Mouse (Mus musculus) heart, embryonic 13.5 days (tissue): ENCODE measurements at regions not wholly inside any gene's neighbourhood (a gene's known extent, or its start where the extent isn't known, plus 50 kb on each side); places are given as distances from the start of the nearest gene placed in this dataset.

Experiments
- ATAC-seq: fragments of 200-750 bp; cut with Nextera tagmentation; 2 replicates; pipeline ENCODE4 v1.8.0; 2017; ENCODE audit warnings: moderate TSS enrichment; ENCODE audit not compliant: insufficient number of reproducible peaks, low FRiP score, low TSS enrichment; ENCODE audit errors: extremely low read depth
- H3K27ac ChIP-seq: fragments of 300-500 bp; sonication (generic); replicated peaks from 2 replicates; pipeline ENCODE4 v1.5.1; 2015; ENCODE audit warnings: moderate library complexity, mild to moderate bottlenecking, inconsistent platforms
- H3K27me3 ChIP-seq: fragments of 300-500 bp; sonication (generic); replicated peaks from 2 replicates; pipeline ENCODE4 v1.6.1; 2015; ENCODE audit warnings: mild to moderate bottlenecking, inconsistent platforms
- H3K36me3 ChIP-seq: fragments of 300-500 bp; sonication (generic); 2 replicates; pipeline ENCODE4 v1.6.1; 2015; ENCODE audit warnings: mild to moderate bottlenecking, inconsistent platforms
- H3K4me1 ChIP-seq: fragments of 300-500 bp; sonication (generic); 2 replicates; pipeline ENCODE4 v1.6.1; 2015; ENCODE audit warnings: inconsistent platforms
- H3K4me2 ChIP-seq: fragments of 300-500 bp; sonication (generic); 2 replicates; pipeline ENCODE4 v1.6.1; 2015; ENCODE audit warnings: inconsistent platforms, mild to moderate bottlenecking, moderate library complexity
- H3K4me3 ChIP-seq: fragments of 300-500 bp; sonication (generic); 2 replicates; pipeline ENCODE4 v1.5.1; 2015; ENCODE audit warnings: moderate library complexity, mild to moderate bottlenecking, inconsistent platforms
- H3K9ac ChIP-seq: fragments of 300-500 bp; sonication (generic); 2 replicates; pipeline ENCODE4 v1.6.1; 2015; ENCODE audit warnings: inconsistent platforms, mild to moderate bottlenecking, moderate library complexity
- H3K9me3 ChIP-seq: fragments of 300-500 bp; sonication (generic); 2 replicates; pipeline ENCODE4 v1.6.1; 2016; ENCODE audit warnings: inconsistent platforms
- WGBS: fragments of 180-500 bp; shearing (Covaris S2); methylation state at CpG from one replicate; pipeline ENCODE4 v1.1.7; 2015; ENCODE audit warnings: mixed read lengths; 5-methylcytosine and 5-hydroxymethylcytosine counted together

GRCm38 (mm10) chr13:25678221-25678735 is 408.0 kb upstream of the Nrsn1 start:
- no peak overlapping the region for H3K27ac ChIP-seq
- H3K4me3 ChIP-seq, result no peak overlapping the region
- H3K4me1 ChIP-seq, result no peaks in the 10 kb centered on the region
- no peaks in the 10 kb centered on the region for H3K27me3 ChIP-seq
- no peak overlapping the region for H3K4me2 ChIP-seq
- no peaks in the 10 kb centered on the region for H3K36me3 ChIP-seq
- no peaks in the 10 kb centered on the region for H3K9me3 ChIP-seq
- ATAC-seq, result no peak
- WGBS, result 71% methylated on average over 2 of the region's 2 CpGs
- no peak overlapping the region for H3K9ac ChIP-seq

GRCm38 (mm10) chr13:25675208-25675607 is 404.9 kb upstream of the Nrsn1 start:
- Histone ChIP-seq H3K9ac (no peak overlapping the region), H3K4me2 (no peak overlapping the region), H3K9me3 (no peaks in the 10 kb centered on the region), H3K36me3 (no peaks in the 10 kb centered on the region), H3K27me3 (no peaks in the 10 kb centered on the region), H3K27ac (no peak overlapping the region), H3K4me1 (no peaks in the 10 kb centered on the region), H3K4me3 (no peak overlapping the region)
- WGBS, result 75% methylated on average over 6 of the region's 6 CpGs
- ATAC-seq, result no peak

- Histone ChIP-seq H3K9ac (no peak overlapping the region), H3K27ac (no peak overlapping the region), H3K4me2 (no peak overlapping the region), H3K9me3 (no peaks in the 10 kb centered on the region), H3K36me3 (no peaks in the 10 kb centered on the region), H3K27me3 (no peaks in the 10 kb centered on the region), H3K4me3 (no peak overlapping the region), H3K4me1 (no peaks in the 10 kb centered on the region)
- WGBS, result 75% methylated on average over 3 of the region's 3 CpGs
- ATAC-seq, result no peak
Observed at GRCm38 (mm10) chr13:25666022-25666421, 395.7 kb upstream of the Nrsn1 start.

GRCm38 (mm10) chr13:25664963-25665606 is 394.8 kb upstream of the Nrsn1 start:
- no peaks in the 10 kb centered on the region for H3K4me1 ChIP-seq
- ATAC-seq, result no peak
- no peak overlapping the region for H3K4me3 ChIP-seq
- H3K36me3 ChIP-seq, result no peaks in the 10 kb centered on the region
- WGBS, result 67% methylated on average over 2 of the region's 2 CpGs
- H3K4me2 ChIP-seq, result no peak overlapping the region
- H3K9ac ChIP-seq, result no peak overlapping the region
- no peaks in the 10 kb centered on the region for H3K27me3 ChIP-seq
- no peak overlapping the region for H3K27ac ChIP-seq
- no peaks in the 10 kb centered on the region for H3K9me3 ChIP-seq

- no peaks in the 10 kb centered on the region for H3K36me3 ChIP-seq
- WGBS, result 100% methylated on average over 1 of the region's 1 CpGs
- H3K4me1 ChIP-seq, result no peaks in the 10 kb centered on the region
- no peak overlapping the region for H3K27ac ChIP-seq
- no peak overlapping the region for H3K4me3 ChIP-seq
- no peaks in the 10 kb centered on the region; the same call in 1 of the 2 replicates for H3K9me3 ChIP-seq
- H3K9ac ChIP-seq, result no peak overlapping the region
- no peak for ATAC-seq
- H3K4me2 ChIP-seq, result no peak overlapping the region
- no peaks in the 10 kb centered on the region for H3K27me3 ChIP-seq
Observed at GRCm38 (mm10) chr13:25648430-25648786, 378.1 kb upstream of the Nrsn1 start.

GRCm38 (mm10) chr13:25647711-25648429 is 377.6 kb upstream of the Nrsn1 start:
- Histone ChIP-seq H3K4me2 (no peak overlapping the region), H3K27me3 (no peaks in the 10 kb centered on the region), H3K4me1 (no peaks in the 10 kb centered on the region), H3K9ac (no peak overlapping the region), H3K9me3 (no peaks in the 10 kb centered on the region; the same call in 1 of the 2 replicates), H3K4me3 (no peak overlapping the region), H3K36me3 (no peaks in the 10 kb centered on the region), H3K27ac (no peak overlapping the region)
- no peak for ATAC-seq
- 75% methylated on average over 3 of the region's 3 CpGs for WGBS

- H3K27ac ChIP-seq, result peak overlapping the region; percentile 73
- no peak overlapping the region for H3K9ac ChIP-seq
- WGBS, result 17% methylated on average over 6 of the region's 6 CpGs
- peaks cover 11% of the 10 kb centered on the region for H3K4me1 ChIP-seq
- no peaks in the 10 kb centered on the region for H3K36me3 ChIP-seq
- no peaks in the 10 kb centered on the region for H3K9me3 ChIP-seq
- no peak overlapping the region for H3K4me3 ChIP-seq
- no peaks in the 10 kb centered on the region for H3K27me3 ChIP-seq
- H3K4me2 ChIP-seq, result peak overlapping the region; percentile 34
- no peak for ATAC-seq
Observed at GRCm38 (mm10) chr13:25639522-25640291, 369.4 kb upstream of the Nrsn1 start.

GRCm38 (mm10) chr13:25629466-25629865 is 359.2 kb upstream of the Nrsn1 start:
- Histone ChIP-seq H3K4me2 (no peak overlapping the region), H3K9me3 (no peaks in the 10 kb centered on the region), H3K9ac (no peak overlapping the region), H3K27ac (no peak overlapping the region), H3K4me3 (no peak overlapping the region), H3K4me1 (peaks cover 6% of the 10 kb centered on the region), H3K36me3 (no peaks in the 10 kb centered on the region), H3K27me3 (no peaks in the 10 kb centered on the region)
- no peak for ATAC-seq
- WGBS, result 57% methylated on average over 4 of the region's 4 CpGs

- 71% methylated on average over 4 of the region's 4 CpGs for WGBS
Observed at GRCm38 (mm10) chr13:25617578-25617977, 347.3 kb upstream of the Nrsn1 start.

GRCm38 (mm10) chr13:25611986-25612385 is 341.7 kb upstream of the Nrsn1 start:
- Histone ChIP-seq H3K9ac (no peak overlapping the region), H3K36me3 (no peaks in the 10 kb centered on the region), H3K27me3 (no peaks in the 10 kb centered on the region), H3K4me2 (no peak overlapping the region), H3K9me3 (no peaks in the 10 kb centered on the region), H3K4me1 (0 out of 2 replicates have a peak, but pooled peaks cover 3% of the 10 kb centered on the region), H3K4me3 (no peak overlapping the region), H3K27ac (no peak overlapping the region)
- 39% methylated on average over 4 of the region's 4 CpGs for WGBS
- no peak for ATAC-seq

More at GRCm38 (mm10) chr13:25617578-25617977, 347.3 kb upstream of the Nrsn1 start:
- Histone ChIP-seq H3K4me3 (no peak overlapping the region), H3K27ac (no peak overlapping the region), H3K36me3 (no peaks in the 10 kb centered on the region), H3K4me1 (no peaks in the 10 kb centered on the region), H3K27me3 (no peaks in the 10 kb centered on the region), H3K9ac (no peak overlapping the region), H3K4me2 (no peak overlapping the region), H3K9me3 (no peaks in the 10 kb centered on the region)
- no peak for ATAC-seq

- 73% methylated on average over 4 of the region's 4 CpGs for WGBS
- no peaks in the 10 kb centered on the region for H3K9me3 ChIP-seq
- 0 out of 2 replicates have a peak, but pooled peaks cover 3% of the 10 kb centered on the region for H3K4me1 ChIP-seq
- no peaks in the 10 kb centered on the region for H3K36me3 ChIP-seq
- no peak overlapping the region for H3K4me2 ChIP-seq
- no peak overlapping the region for H3K27ac ChIP-seq
- no peak overlapping the region for H3K9ac ChIP-seq
- H3K4me3 ChIP-seq, result no peak overlapping the region
- ATAC-seq, result no peak
- H3K27me3 ChIP-seq, result no peaks in the 10 kb centered on the region
Observed at GRCm38 (mm10) chr13:25609641-25610040, 339.3 kb upstream of the Nrsn1 start.
